Mouse (Mus musculus): ENCODE results near the gene Olfr467.
A peak's percentile ranks its signal among the peaks of the same experiment; 100 is the strongest.
"Not testable (repeated sequence)": the region's sequence is repeated elsewhere in the genome, so short reads cannot be mapped to it uniquely, and the experiment has no call there.

The Olfr467 gene

GRCm38 (mm10) chr7:107811963-107812362 is at the start of gene Olfr467:
TSS of gene Olfr467 (plus strand) at chr7:107812263.
- no peak for DNase-seq

- no peak for DNase-seq
These were observed 41.3 kb upstream of the Olfr467 start for GRCm38 (mm10) chr7:107770812-107771211.

GRCm38 (mm10) chr7:107778216-107778615 is 33.8 kb upstream of the Olfr467 start:
- no peak for DNase-seq

GRCm38 (mm10) chr7:107779611-107780010 is 32.5 kb upstream of the Olfr467 start:
- DNase-seq = no peak

- peak; percentile 27 for DNase-seq
These were observed 24.0 kb upstream of the Olfr467 start for GRCm38 (mm10) chr7:107787977-107788620.

GRCm38 (mm10) chr7:107796500-107796899 is 15.6 kb upstream of the Olfr467 start:
- no peak for DNase-seq

- no peak for DNase-seq
These were observed 11.0 kb upstream of the Olfr467 start, which contains the start of gene Ovch2 for GRCm38 (mm10) chr7:107801108-107801507. TSS of gene Ovch2 (minus strand) at chr7:107801208.

- no peak for DNase-seq
These were observed 9.9 kb upstream of the Olfr467 start for GRCm38 (mm10) chr7:107802138-107802537.

GRCm38 (mm10) chr7:107819442-107819841 is 7.4 kb downstream of the Olfr467 start:
- no peak for DNase-seq

GRCm38 (mm10) chr7:107823867-107824266 is 11.8 kb downstream of the Olfr467 start:
- not testable (repeated sequence) for DNase-seq

GRCm38 (mm10) chr7:107825441-107825840 is 13.4 kb downstream of the Olfr467 start, which contains the start of gene Olfr469:
TSS of gene Olfr469 (minus strand) at chr7:107825541.
- DNase-seq = not testable (repeated sequence)

GRCm38 (mm10) chr7:107841719-107842118 is 29.7 kb downstream of the Olfr467 start:
- no peak for DNase-seq

GRCm38 (mm10) chr7:107847390-107847789 is 35.3 kb downstream of the Olfr467 start, which contains the start of gene Olfr470:
TSS of gene Olfr470 (minus strand) at chr7:107847490.
- not testable (repeated sequence) for DNase-seq
